Mouse (Mus musculus): ENCODE results near the gene Ptma.
"Not testable (repeated sequence)": the region's sequence is repeated elsewhere in the genome, so short reads cannot be mapped to it uniquely, and the experiment has no call there.

- not testable (repeated sequence) for TF ChIP-seq POLR2A (IDR thresholded peaks at IDR 0.05; ENCODE audit: low read depth, low read length); CTCF (IDR thresholded peaks at IDR 0.05; ENCODE audit: borderline replicate concordance, insufficient read depth, low read length)
These were observed 13.5 kb upstream of the Ptma start for GRCm38 (mm10) chr1:86513031-86513430.
